Mouse (Mus musculus) kidney, embryonic 14.5 days (tissue): ENCODE data around the gene Alkbh4. TPM values are rescaled to one million over a fixed set of nuclear protein-coding genes. Genes with fewer than 3 reads are reported as not detected.

Experiments used
- ATAC-seq: fragments of 200-750 bp; cut with Nextera tagmentation; 2 replicates; pipeline ENCODE4 v1.8.0; 2017; ENCODE audit warnings: moderate number of reproducible peaks, mild to moderate bottlenecking, moderate TSS enrichment, moderate library complexity; ENCODE audit not compliant: low FRiP score, low TSS enrichment
- H3K27ac ChIP-seq: fragments of 300-500 bp; sonication (generic); 2 replicates; pipeline ENCODE4 v1.5.1; 2014; ENCODE audit warnings: low read depth, mild to moderate bottlenecking, low read length, moderate library complexity, mixed read lengths
- H3K27me3 ChIP-seq: fragments of 300-500 bp; sonication (generic); 2 replicates; pipeline ENCODE4 v1.6.1; 2014; ENCODE audit warnings: mild to moderate bottlenecking, low read length; ENCODE audit not compliant: control insufficient read depth, insufficient read depth
- H3K36me3 ChIP-seq: fragments of 300-500 bp; sonication (generic); 2 replicates; pipeline ENCODE4 v1.6.1; 2014; ENCODE audit warnings: low read length, mixed read lengths; ENCODE audit not compliant: control insufficient read depth, insufficient read depth
- H3K4me1 ChIP-seq: fragments of 300-500 bp; sonication (generic); 2 replicates; pipeline ENCODE4 v1.6.1; 2014; ENCODE audit warnings: low read length, mixed read lengths; ENCODE audit not compliant: control insufficient read depth, insufficient read depth
- H3K4me2 ChIP-seq: fragments of 300-500 bp; sonication (generic); replicated peaks from 2 replicates; pipeline ENCODE4 v1.6.1; 2014; ENCODE audit warnings: low read depth, mild to moderate bottlenecking, low read length
- H3K4me3 ChIP-seq: fragments of 300-500 bp; sonication (generic); 2 replicates; pipeline ENCODE4 v1.5.1; 2014; ENCODE audit warnings: mild to moderate bottlenecking, low read length
- H3K9ac ChIP-seq: fragments of 300-500 bp; sonication (generic); 2 replicates; pipeline ENCODE4 v1.6.1; 2014; ENCODE audit warnings: low read depth, mild to moderate bottlenecking, low read length, moderate library complexity
- H3K9me3 ChIP-seq: fragments of 300-500 bp; sonication (generic); 2 replicates; pipeline ENCODE4 v1.6.1; 2016; ENCODE audit warnings: low read length; ENCODE audit not compliant: control insufficient read depth
- WGBS: fragments of 180-500 bp; shearing (Covaris S2); extraction: QIAGEN DNeasy Blood & Tissue Kit; methylation state at CpG from one replicate; pipeline ENCODE4 v1.1.7; 2014; 5-methylcytosine and 5-hydroxymethylcytosine counted together
- polyA plus RNA-seq: library from polyadenylated mRNA; unstranded; fragments of >200 nt; fragmentation: Nextera tagmentation; extraction: Ambion mirVana; gene quantifications from 2 replicates; pipeline ENCODE4 v1.2.1, GENCODE M21; 2014

The Alkbh4 gene
- polyA plus RNA-seq, 1 experiment from 2014 or later, result 16.0 TPM

GRCm38 (mm10) chr5:136170512-136171362, 34.8 kb downstream of the Alkbh4 start, which contains the start of gene Orai2:
Gene Orai2, minus strand, starts transcription at chr5:136170713.
- 3% methylated on average over 49 of the region's 49 CpGs for WGBS

GRCm38 (mm10) chr5:136171363-136172341, 35.7 kb downstream of the Alkbh4 start:
- WGBS, result 32% methylated on average over 17 of the region's 17 CpGs
- H3K27me3 ChIP-seq, result no peaks in the 10 kb centered on the region
- no peak overlapping the region for H3K9ac ChIP-seq
- no peaks in the 10 kb centered on the region for H3K36me3 ChIP-seq
- H3K9me3 ChIP-seq, result no peaks in the 10 kb centered on the region
- H3K4me1 ChIP-seq, result peaks cover 13% of the 10 kb centered on the region; the same call in 1 of the 2 replicates
- peak overlapping the region; percentile 54 for H3K4me3 ChIP-seq
- no peak for ATAC-seq
- H3K27ac ChIP-seq, result no peak overlapping the region
- peak overlapping the region; percentile 84 for H3K4me2 ChIP-seq

More at GRCm38 (mm10) chr5:136170512-136171362, 34.8 kb downstream of the Alkbh4 start, which contains the start of gene Orai2:
- no peaks in the 10 kb centered on the region for H3K36me3 ChIP-seq
- peak; percentile 92 for ATAC-seq
- H3K27ac ChIP-seq, result no peak within 1 kb of the TSS; the same call in 1 of the 2 replicates
- H3K4me3 ChIP-seq, result peak within 1 kb of the TSS; percentile 54
- H3K4me2 ChIP-seq, result peak within 1 kb of the TSS; percentile 84
- H3K27me3 ChIP-seq, result no peaks in the 10 kb centered on the region
- H3K9me3 ChIP-seq, result no peaks in the 10 kb centered on the region
- H3K4me1 ChIP-seq, result peaks cover 13% of the 10 kb centered on the region; the same call in 1 of the 2 replicates
- peak within 1 kb of the TSS; percentile 63 for H3K9ac ChIP-seq

- H3K27me3 ChIP-seq, result no peaks in the 10 kb centered on the region
- peaks cover 1% of the 10 kb centered on the region; the same call in 1 of the 2 replicates for H3K36me3 ChIP-seq
- ATAC-seq, result no peak
- H3K4me3 ChIP-seq, result no peak overlapping the region
- H3K9me3 ChIP-seq, result no peaks in the 10 kb centered on the region
- H3K4me2 ChIP-seq, result no peak overlapping the region
- no peak overlapping the region for H3K27ac ChIP-seq
- 80% methylated on average over 9 of the region's 9 CpGs for WGBS
- H3K4me1 ChIP-seq, result peaks cover 13% of the 10 kb centered on the region; the same call in 1 of the 2 replicates
- H3K9ac ChIP-seq, result no peak overlapping the region
Observed at GRCm38 (mm10) chr5:136172939-136173338, 37.0 kb downstream of the Alkbh4 start.

- WGBS, result 56% methylated on average over 9 of the region's 9 CpGs
- peaks cover 10% of the 10 kb centered on the region for H3K36me3 ChIP-seq
Observed at GRCm38 (mm10) chr5:136173606-136174463, 37.9 kb downstream of the Alkbh4 start.

GRCm38 (mm10) chr5:136179594-136179993, 43.6 kb downstream of the Alkbh4 start:
- Histone ChIP-seq H3K4me3 (no peak overlapping the region), H3K27ac (no peak overlapping the region), H3K27me3 (no peaks in the 10 kb centered on the region), H3K4me2 (no peak overlapping the region), H3K9ac (no peak overlapping the region), H3K36me3 (peaks cover 52% of the 10 kb centered on the region), H3K4me1 (no peaks in the 10 kb centered on the region), H3K9me3 (no peaks in the 10 kb centered on the region)
- ATAC-seq, result no peak
- 52% methylated on average over 5 of the region's 5 CpGs for WGBS

More at GRCm38 (mm10) chr5:136173606-136174463, 37.9 kb downstream of the Alkbh4 start:
- no peak overlapping the region for H3K4me2 ChIP-seq
- no peak overlapping the region for H3K4me3 ChIP-seq
- H3K9ac ChIP-seq, result no peak overlapping the region
- no peak for ATAC-seq
- no peak overlapping the region for H3K27ac ChIP-seq
- H3K9me3 ChIP-seq, result no peaks in the 10 kb centered on the region
- no peaks in the 10 kb centered on the region for H3K27me3 ChIP-seq
- peaks cover 13% of the 10 kb centered on the region; the same call in 1 of the 2 replicates for H3K4me1 ChIP-seq

GRCm38 (mm10) chr5:136181197-136181596, 45.3 kb downstream of the Alkbh4 start:
- WGBS, result 86% methylated on average over 6 of the region's 6 CpGs
- H3K4me1 ChIP-seq, result no peaks in the 10 kb centered on the region
- H3K9ac ChIP-seq, result no peak overlapping the region
- no peaks in the 10 kb centered on the region for H3K9me3 ChIP-seq
- no peaks in the 10 kb centered on the region for H3K27me3 ChIP-seq
- ATAC-seq, result no peak
- no peak overlapping the region for H3K27ac ChIP-seq
- no peak overlapping the region for H3K4me2 ChIP-seq
- H3K36me3 ChIP-seq, result peaks cover 67% of the 10 kb centered on the region
- no peak overlapping the region for H3K4me3 ChIP-seq

GRCm38 (mm10) chr5:136182049-136182448, 46.1 kb downstream of the Alkbh4 start:
- Histone ChIP-seq H3K4me1 (no peaks in the 10 kb centered on the region), H3K9me3 (no peaks in the 10 kb centered on the region), H3K4me2 (no peak overlapping the region), H3K9ac (no peak overlapping the region), H3K4me3 (no peak overlapping the region), H3K36me3 (peaks cover 73% of the 10 kb centered on the region), H3K27ac (no peak overlapping the region), H3K27me3 (no peaks in the 10 kb centered on the region)
- 88% methylated on average over 6 of the region's 6 CpGs for WGBS
- ATAC-seq, result no peak

- Histone ChIP-seq H3K27me3 (no peaks in the 10 kb centered on the region), H3K9me3 (no peaks in the 10 kb centered on the region), H3K27ac (no peak overlapping the region), H3K4me3 (no peak overlapping the region), H3K4me1 (no peaks in the 10 kb centered on the region), H3K4me2 (no peak overlapping the region), H3K36me3 (peaks cover 79% of the 10 kb centered on the region), H3K9ac (no peak overlapping the region)
- no peak for ATAC-seq
- WGBS, result 87% methylated on average over 4 of the region's 4 CpGs
Observed at GRCm38 (mm10) chr5:136182830-136183229, 46.9 kb downstream of the Alkbh4 start.
